In genomic region chr4:150824877-150825276, GRCm38 (mm10) we compare ENCODE assay signal across 14 mouse cellular contexts. TPM values are rescaled to one million over a fixed set of nuclear protein-coding genes. Genes with fewer than 3 reads are reported as not detected.
DNase-seq lines count a peak whose midpoint lies in the region; ATAC-seq lines count a peak whose summit lies in the region.
"Had no signal": no experiment of that assay in that cellular context is flagged by ENCODE, and none has a peak within 500 bp of the region (broad histone marks: within the 10 kb centered on the region; RNA-seq: fewer than 3 reads in every experiment).

No protein-coding gene starts in this region.

- H3K9ac ChIP-seq in intestine, embryonic 14.5 days (ENCODE audit: low read length) = no peak overlapping the region
- H3K9ac ChIP-seq in limb, embryonic 12.5 days (replicated peaks) = no peak overlapping the region
- H3K9ac ChIP-seq in stomach, embryonic 15.5 days = no peak overlapping the region
- H3K9ac ChIP-seq: liver, embryonic 14.5 days had no signal

- 41% methylated on average over 6 of the region's 6 CpGs for WGBS in intestine, embryonic 14.5 days
- 41% methylated on average over 6 of the region's 6 CpGs for WGBS in limb, embryonic 12.5 days
- 49% methylated on average over 6 of the region's 6 CpGs for WGBS in stomach, embryonic 15.5 days

- H3K9me3 ChIP-seq in intestine, embryonic 14.5 days (ENCODE audit: control insufficient read depth, low read length) = no peaks in the 10 kb centered on the region
- no peaks in the 10 kb centered on the region for H3K9me3 ChIP-seq in limb, embryonic 12.5 days
- no peaks in the 10 kb centered on the region for H3K9me3 ChIP-seq in stomach, embryonic 15.5 days
- H3K9me3 ChIP-seq: forebrain, embryonic 13.5 days had no signal

- no peaks in the 10 kb centered on the region for H3K36me3 ChIP-seq in intestine, embryonic 14.5 days (ENCODE audit: control insufficient read depth, insufficient read depth, low read length)
- H3K36me3 ChIP-seq in limb, embryonic 12.5 days = no peaks in the 10 kb centered on the region
- H3K36me3 ChIP-seq in stomach, embryonic 15.5 days = no peaks in the 10 kb centered on the region

- DNase-seq in kidney, adult 11 months = peak; percentile 61
- no peak for DNase-seq in kidney, postnatal 4 days
- DNase-seq in intestine, embryonic 14.5 days (ENCODE audit: low spot score) = no peak
- DNase-seq in frontal cortex, postnatal 36 days (ENCODE audit: low spot score in 2 of 2) = no peak
- no peak for DNase-seq in right cerebral cortex, adult 2 months (ENCODE audit: low spot score in 2 of 2)
- DNase-seq in right cerebral cortex, postnatal 14 days = no peak
- DNase-seq: adrenal gland, postnatal 14 days; cerebellum, postnatal 14 days; right cerebral cortex, postnatal 4 days; thymus, postnatal 25 days had no signal

- H3K4me2 ChIP-seq in intestine, embryonic 14.5 days (ENCODE audit: low read length) = no peak overlapping the region
- H3K4me2 ChIP-seq in limb, embryonic 12.5 days = no peak overlapping the region
- peak overlapping the region; percentile 13; the same call in 1 of the 2 replicates for H3K4me2 ChIP-seq in stomach, embryonic 15.5 days
- H3K4me2 ChIP-seq: forebrain, embryonic 13.5 days had no signal

- ATAC-seq in intestine, embryonic 14.5 days (replicated peaks; ENCODE audit: low FRiP score, low TSS enrichment, low read depth) = peak; percentile 37; the same call in 1 of the 2 replicates
- ATAC-seq in limb, embryonic 12.5 days (ENCODE audit: insufficient number of reproducible peaks, insufficient read depth, low FRiP score, low TSS enrichment, low read depth) = no peak
- ATAC-seq in stomach, embryonic 15.5 days (ENCODE audit: insufficient read depth, low FRiP score, low read depth) = no peak
- ATAC-seq: forebrain, embryonic 13.5 days had no signal

- peak overlapping the region; percentile 89 for H3K27ac ChIP-seq in intestine, embryonic 14.5 days (ENCODE audit: low read depth)
- peak overlapping the region; percentile 57 for H3K27ac ChIP-seq in limb, embryonic 12.5 days
- peak overlapping the region; percentile 95 for H3K27ac ChIP-seq in stomach, embryonic 15.5 days
- H3K27ac ChIP-seq: forebrain, embryonic 13.5 days; liver, embryonic 14.5 days had no signal

- H3K4me1 ChIP-seq in intestine, embryonic 14.5 days (replicated peaks; ENCODE audit: control insufficient read depth, insufficient read depth, low read length) = peaks cover 41% of the 10 kb centered on the region
- H3K4me1 ChIP-seq in limb, embryonic 12.5 days (replicated peaks) = peaks cover 69% of the 10 kb centered on the region
- peaks cover 28% of the 10 kb centered on the region for H3K4me1 ChIP-seq in stomach, embryonic 15.5 days

- no peaks in the 10 kb centered on the region for H3K27me3 ChIP-seq in intestine, embryonic 14.5 days (replicated peaks; ENCODE audit: control insufficient read depth, insufficient read depth, low read length)
- no peaks in the 10 kb centered on the region for H3K27me3 ChIP-seq in limb, embryonic 12.5 days
- no peaks in the 10 kb centered on the region for H3K27me3 ChIP-seq in stomach, embryonic 15.5 days (replicated peaks)

- no peak overlapping the region for H3K4me3 ChIP-seq in intestine, embryonic 14.5 days (ENCODE audit: low read depth, low read length)
- H3K4me3 ChIP-seq in limb, embryonic 12.5 days (replicated peaks) = no peak overlapping the region
- no peak overlapping the region for H3K4me3 ChIP-seq in stomach, embryonic 15.5 days (replicated peaks)
- H3K4me3 ChIP-seq: forebrain, embryonic 13.5 days had no signal

RNA-seq across cellular contexts. Expression of gene Errfi1, which starts 28.8 kb away (rescaled TPM):
- polyA plus RNA-seq in intestine, embryonic 14.5 days (2014; fragmentation: Nextera tagmentation; extraction: Ambion mirVana) = 27.4 and 28.8 TPM in 2 replicates
- 25.7 and 29.0 TPM in 2 replicates for polyA plus RNA-seq in limb, embryonic 12.5 days (2016; fragmentation: Nextera tagmentation; extraction: Ambion mirVana)
- 32.3 and 33.4 TPM in 2 replicates for polyA plus RNA-seq in stomach, embryonic 15.5 days (2015; fragmentation: Nextera tagmentation; extraction: Ambion mirVana)
